Comparison of ENCODE assay signal across 15 mouse cellular contexts in genomic region chr1:126432285-126432684, GRCm38 (mm10).
DNase-seq lines count a peak whose midpoint lies in the region; ATAC-seq and TF ChIP-seq lines count a peak whose summit lies in the region.
"Had no signal": no experiment of that assay in that cellular context is flagged by ENCODE, and none has a peak within 500 bp of the region (broad histone marks: within the 10 kb centered on the region; RNA-seq: fewer than 3 reads in every experiment).

No protein-coding gene starts in this region.

- peak; percentile 11 for DNase-seq in embryonic facial prominence, embryonic 11.5 days (ENCODE audit: low spot score)
- no peak for DNase-seq in embryonic facial prominence, embryonic 10.5 days (ENCODE audit: low spot score)
- no peak for DNase-seq in left cerebral cortex, adult 2 months (ENCODE audit: extremely low spot score in 1 of 2, low spot score in 2 of 2)
- DNase-seq in left cerebral cortex, adult 9 months (ENCODE audit: low spot score in 2 of 2): no peak
- peak; percentile 29 for DNase-seq in ES-CJ7 (ENCODE audit: low read depth, low spot score)
- DNase-seq in mesoderm, embryonic 11.5 days (ENCODE audit: low read depth, low spot score): peak; percentile 20
- DNase-seq in testis, postnatal 14 days (ENCODE audit: low spot score): no peak
- no peak for DNase-seq in layer of hippocampus, postnatal 36 days
- DNase-seq: liver; thymus, adult 2 months had no signal

- H3K27ac ChIP-seq in embryonic facial prominence, embryonic 11.5 days (replicated peaks; ENCODE audit: low read depth, low read length): no peak overlapping the region
- H3K27ac ChIP-seq in embryonic facial prominence, embryonic 10.5 days (replicated peaks): no peak overlapping the region
- H3K27ac ChIP-seq in left cerebral cortex, adult 2 months: no peak overlapping the region
- H3K27ac ChIP-seq: embryonic facial prominence, embryonic 12.5 days; neural tube, embryonic 12.5 days had no signal

- no peaks in the 10 kb centered on the region for H3K27me3 ChIP-seq in embryonic facial prominence, embryonic 11.5 days (ENCODE audit: control insufficient read depth, insufficient read depth, low read length)
- H3K27me3 ChIP-seq in embryonic facial prominence, embryonic 10.5 days (replicated peaks; ENCODE audit: low read depth, poor library complexity, severe bottlenecking): no peaks in the 10 kb centered on the region
- H3K27me3 ChIP-seq: embryonic facial prominence, embryonic 12.5 days; neural tube, embryonic 12.5 days had no signal

- peak; percentile 23 for TF ChIP-seq CTCF in left cerebral cortex, adult 2 months (IDR thresholded peaks at IDR 0.05)

- H3K9ac ChIP-seq in embryonic facial prominence, embryonic 11.5 days (replicated peaks; ENCODE audit: low read length): no peak overlapping the region
- H3K9ac ChIP-seq: embryonic facial prominence, embryonic 12.5 days; neural tube, embryonic 12.5 days had no signal

- intact Hi-C loops in left cerebral cortex, adult 2 months (cut with DNase I): loop anchor here (5.0 kb wide), 5 partner anchors 500 to 825 kb away; no protein-coding TSS in a partner anchor

- no peaks in the 10 kb centered on the region for H3K4me1 ChIP-seq in embryonic facial prominence, embryonic 11.5 days (ENCODE audit: control insufficient read depth, insufficient read depth, low read length)
- peaks cover 3% of the 10 kb centered on the region; the same call in 1 of the 2 replicates for H3K4me1 ChIP-seq in embryonic facial prominence, embryonic 10.5 days
- H3K4me1 ChIP-seq: embryonic facial prominence, embryonic 12.5 days had no signal

- WGBS in embryonic facial prominence, embryonic 11.5 days: 81% methylated on average over 4 of the region's 4 CpGs
- 82% methylated on average over 4 of the region's 4 CpGs for WGBS in embryonic facial prominence, embryonic 10.5 days

- no peaks in the 10 kb centered on the region for H3K9me3 ChIP-seq in embryonic facial prominence, embryonic 11.5 days (replicated peaks; ENCODE audit: control insufficient read depth, low read length)
- no peaks in the 10 kb centered on the region for H3K9me3 ChIP-seq in embryonic facial prominence, embryonic 10.5 days
- H3K9me3 ChIP-seq: embryonic facial prominence, embryonic 12.5 days; neural tube, embryonic 12.5 days had no signal

- no peak overlapping the region for H3K4me2 ChIP-seq in embryonic facial prominence, embryonic 11.5 days (ENCODE audit: low read depth, low read length)
- H3K4me2 ChIP-seq: embryonic facial prominence, embryonic 12.5 days; heart, embryonic 11.5 days; neural tube, embryonic 12.5 days had no signal

- no peak overlapping the region for H3K4me3 ChIP-seq in embryonic facial prominence, embryonic 11.5 days (ENCODE audit: low read depth, low read length)
- H3K4me3 ChIP-seq in embryonic facial prominence, embryonic 10.5 days: no peak overlapping the region
- no peak overlapping the region for H3K4me3 ChIP-seq in left cerebral cortex, adult 2 months
- H3K4me3 ChIP-seq: embryonic facial prominence, embryonic 12.5 days; neural tube, embryonic 12.5 days had no signal

- no peaks in the 10 kb centered on the region for H3K36me3 ChIP-seq in embryonic facial prominence, embryonic 11.5 days (replicated peaks; ENCODE audit: control insufficient read depth, insufficient read depth, low read depth, low read length)
- H3K36me3 ChIP-seq in embryonic facial prominence, embryonic 10.5 days (replicated peaks): no peaks in the 10 kb centered on the region
- H3K36me3 ChIP-seq: embryonic facial prominence, embryonic 12.5 days; neural tube, embryonic 12.5 days had no signal

- no peak for ATAC-seq in embryonic facial prominence, embryonic 11.5 days (replicated peaks; ENCODE audit: insufficient number of reproducible peaks, low FRiP score, low TSS enrichment, low read depth)
- ATAC-seq: activated CD4-positive, CD25-positive, alpha-beta regulatory T cell, adult 4 months; inflammation-experienced regulatory T-cells, adult 6 months had no signal

Comparison
In these comparisons a context has a peak if more than half of its experiments do, and no peak if none do; other contexts are left out.
1. DNase-seq: peak in embryonic facial prominence, embryonic 11.5 days (single experiment), ES-CJ7 (single experiment) and mesoderm, embryonic 11.5 days (single experiment); none in embryonic facial prominence, embryonic 10.5 days (single experiment), left cerebral cortex, adult 2 months (0 of 2), left cerebral cortex, adult 9 months (0 of 2), testis, postnatal 14 days (single experiment) and layer of hippocampus, postnatal 36 days (0 of 2).